Mouse (Mus musculus): ENCODE data around the gene Fut2.

The Fut2 gene

DNA sequence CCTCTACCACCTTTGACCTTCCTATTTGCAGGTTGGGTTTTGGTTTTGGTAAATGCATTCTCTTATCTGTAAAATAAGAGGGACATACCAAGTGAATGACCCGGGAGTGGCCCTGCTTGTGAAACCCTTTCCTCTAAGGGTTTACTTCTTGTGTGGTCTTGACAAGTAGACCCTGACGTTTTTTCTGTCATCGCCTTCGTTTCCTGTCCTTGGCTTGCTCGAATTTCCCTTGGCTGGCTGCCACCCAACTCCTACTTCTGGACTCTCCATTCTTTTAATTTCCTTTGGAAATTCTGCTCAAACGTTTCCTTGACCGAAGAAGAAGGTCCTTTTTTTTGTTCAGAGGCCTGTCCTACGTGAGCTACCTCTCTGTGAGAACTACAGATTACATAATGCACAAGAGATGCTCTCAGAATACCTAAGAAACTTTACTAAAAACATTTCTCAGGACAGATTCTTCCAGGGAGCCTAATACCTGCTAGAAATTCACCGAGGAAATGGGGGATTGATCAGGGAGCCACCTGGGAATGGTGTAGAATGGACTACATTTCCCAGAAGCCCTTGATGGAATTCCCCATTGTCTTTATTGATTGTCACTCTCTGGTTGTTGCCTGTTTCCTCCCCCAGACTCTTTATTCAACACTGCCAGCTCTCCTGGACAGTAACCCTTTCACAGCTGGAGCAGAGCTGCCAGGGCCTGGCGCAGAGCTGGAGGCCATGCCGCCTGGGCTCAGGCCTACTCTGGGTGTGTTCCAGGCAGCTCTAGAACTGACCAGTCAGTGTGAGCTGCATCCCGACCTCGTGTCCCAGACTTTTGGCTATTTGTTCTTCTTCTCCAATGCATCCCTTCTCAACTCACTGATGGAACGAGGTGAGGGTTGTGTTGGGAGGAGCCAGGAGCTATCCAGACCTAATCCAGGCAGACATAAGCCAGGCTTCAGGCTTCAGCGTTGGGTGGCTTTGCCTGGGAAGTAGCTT lies 30.2 kb downstream of the Fut2 start:
- DNase-seq, result no peak

DNA sequence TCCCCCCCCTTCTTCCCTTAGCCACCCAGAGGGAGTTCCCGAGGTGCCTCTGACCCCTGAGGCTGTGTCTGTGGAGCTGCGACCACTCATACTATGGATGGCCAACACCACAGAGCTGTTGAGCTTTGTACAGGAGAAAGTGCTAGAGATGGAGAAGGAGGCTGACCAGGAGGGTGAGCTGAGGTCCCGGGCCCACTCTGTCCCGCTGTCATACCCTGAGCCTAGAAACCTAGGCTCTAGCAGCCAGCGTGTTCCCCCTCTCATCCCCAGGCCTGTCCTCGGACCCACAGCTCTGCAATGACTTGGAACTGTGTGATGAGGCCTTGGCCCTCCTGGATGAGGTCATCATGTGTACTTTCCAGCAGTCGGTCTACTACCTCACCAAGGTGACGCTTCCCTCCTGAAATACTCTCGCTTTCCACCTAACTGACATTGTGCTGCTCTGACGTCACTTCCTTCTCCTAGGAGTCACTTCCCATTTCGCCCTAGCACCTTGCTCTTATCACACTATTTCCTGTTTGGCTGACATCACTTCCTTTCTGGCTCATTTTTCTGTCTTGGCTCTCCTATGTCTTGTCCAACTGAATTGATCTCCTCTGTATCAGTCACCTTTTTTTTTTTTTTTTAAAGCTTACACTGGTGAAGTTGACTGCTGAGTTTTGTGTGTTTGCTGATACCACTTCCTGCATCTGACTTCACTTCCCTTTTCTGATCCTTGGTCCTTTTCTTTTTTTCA lies 31.1 kb downstream of the Fut2 start:
- DNase-seq, result no peak

DNA sequence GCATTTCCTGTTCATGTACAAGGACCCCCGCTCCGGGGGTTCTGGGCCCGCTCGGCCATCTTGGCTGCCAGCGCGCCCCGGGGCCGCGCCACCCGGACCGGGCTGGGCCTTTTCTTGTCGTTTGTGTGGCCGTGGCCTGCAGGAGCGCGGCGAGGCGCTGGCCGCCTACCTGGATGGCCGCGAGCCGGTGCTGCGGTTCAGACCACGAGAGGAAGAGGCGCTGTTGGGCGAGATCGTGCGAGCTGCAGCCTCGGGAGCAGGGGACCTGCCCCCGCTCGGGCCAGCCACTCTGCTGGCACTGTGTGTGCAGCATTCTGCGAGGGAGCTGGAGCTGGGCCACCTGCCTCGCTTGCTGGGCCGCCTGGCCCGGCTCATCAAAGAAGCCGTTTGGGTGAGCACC lies 33.7 kb downstream of the Fut2 start:
- no peak for DNase-seq

DNA sequence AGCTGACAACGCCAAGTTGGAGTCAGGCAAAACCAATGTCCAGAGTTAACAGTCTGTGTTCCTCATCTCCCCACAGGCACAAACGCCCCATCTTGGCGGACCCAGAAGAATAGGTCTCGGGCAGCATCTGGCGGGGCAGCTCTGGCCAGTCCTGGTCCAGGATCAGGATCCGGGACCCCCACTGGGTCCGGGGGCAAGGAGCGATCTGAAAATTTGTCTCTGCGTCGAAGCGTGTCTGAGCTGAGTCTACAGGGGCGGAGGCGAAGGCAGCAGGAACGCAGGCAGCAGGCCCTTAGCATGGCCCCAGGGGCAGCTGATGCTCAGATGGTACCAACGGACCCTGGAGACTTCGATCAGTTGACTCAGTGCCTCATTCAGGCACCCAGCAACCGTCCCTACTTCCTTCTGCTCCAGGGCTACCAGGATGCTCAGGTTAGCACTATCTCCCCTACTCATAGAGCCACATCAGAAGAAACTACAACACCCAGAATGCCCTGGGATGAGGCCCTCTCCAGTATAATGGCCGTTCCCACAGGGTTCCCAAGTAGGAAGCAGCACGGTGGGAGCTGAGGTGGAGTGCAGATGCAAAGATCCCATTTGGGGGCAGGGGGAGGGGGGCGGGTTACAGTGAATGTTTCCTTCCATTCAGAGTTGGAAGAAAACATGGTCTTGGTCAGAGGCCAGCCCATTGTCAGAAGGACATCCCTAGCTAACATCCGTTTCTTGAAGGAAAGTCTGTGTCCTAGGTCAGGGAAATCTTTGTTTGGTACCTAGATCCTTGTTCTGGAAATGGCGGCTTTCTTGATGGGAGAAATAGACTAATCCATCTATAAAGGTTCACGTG lies 35.9 kb downstream of the Fut2 start:
- DNase-seq, result no peak

DNA sequence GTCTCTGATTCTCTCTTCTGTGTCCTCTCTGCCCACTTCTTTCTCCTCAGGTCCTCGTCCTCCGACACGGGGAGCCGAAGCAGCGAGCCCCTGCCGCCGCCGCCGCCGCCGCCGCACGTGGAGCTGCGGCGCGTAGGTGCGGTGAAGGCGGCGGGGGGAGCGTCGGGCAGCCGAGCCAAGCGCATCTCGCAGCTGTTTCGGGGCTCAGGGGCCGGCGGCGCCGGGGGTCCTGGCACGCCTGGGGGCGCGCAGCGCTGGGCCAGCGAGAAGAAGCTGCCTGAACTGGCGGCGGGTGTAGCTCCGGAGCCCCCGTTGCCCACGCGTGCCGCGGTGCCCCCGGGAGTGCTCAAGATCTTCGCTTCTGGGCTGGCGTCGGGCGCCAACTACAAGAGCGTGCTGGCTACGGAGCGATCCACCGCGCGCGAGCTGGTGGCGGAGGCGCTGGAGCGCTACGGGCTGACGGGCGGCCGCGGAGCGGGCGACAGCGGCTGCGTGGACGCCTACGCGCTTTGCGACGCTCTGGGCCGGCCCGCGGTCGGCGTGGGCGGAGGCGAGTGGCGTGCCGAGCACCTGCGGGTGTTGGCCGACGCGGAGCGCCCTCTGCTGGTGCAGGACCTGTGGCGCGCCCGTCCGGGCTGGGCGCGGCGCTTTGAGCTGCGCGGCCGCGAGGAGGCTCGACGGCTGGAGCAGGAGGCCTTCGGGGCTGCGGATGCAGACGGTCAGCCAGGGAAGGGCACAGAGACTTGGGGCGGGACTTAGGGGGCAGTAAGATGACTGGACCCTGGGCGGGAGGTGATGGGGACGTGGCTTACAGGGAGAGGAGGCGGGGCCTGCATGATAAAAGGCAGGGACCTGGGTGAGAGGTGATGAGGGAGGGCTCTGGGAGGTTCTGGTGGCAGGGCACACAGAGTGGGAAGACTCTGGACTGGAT lies 37.6 kb downstream of the Fut2 start:
- DNase-seq, result peak; percentile 81

DNA sequence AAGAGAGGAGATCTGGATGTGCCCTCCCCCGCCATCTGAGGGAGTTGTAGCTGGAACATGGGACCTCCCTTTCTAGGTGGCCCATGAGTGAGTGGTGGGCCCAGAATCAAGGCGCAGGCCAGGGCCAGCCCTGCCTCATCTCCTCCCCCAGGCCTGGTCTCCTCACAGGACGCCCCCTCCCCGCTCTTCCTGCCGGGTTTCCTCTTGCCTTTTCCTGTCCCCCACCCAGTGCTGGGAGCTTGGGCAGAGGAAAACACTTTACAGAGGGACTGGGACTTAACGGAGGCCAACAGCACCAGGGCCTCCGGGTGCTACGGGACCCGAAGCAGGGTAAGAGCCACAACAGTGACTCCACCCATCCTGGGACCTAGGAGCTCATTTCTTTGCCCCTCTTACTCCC lies 38.9 kb downstream of the Fut2 start, which contains the start of gene Rasip1:
Rasip1 (plus strand) TSS at position 228 of the 400 bp plus-strand sequence.
- DNase-seq, result no peak

DNA sequence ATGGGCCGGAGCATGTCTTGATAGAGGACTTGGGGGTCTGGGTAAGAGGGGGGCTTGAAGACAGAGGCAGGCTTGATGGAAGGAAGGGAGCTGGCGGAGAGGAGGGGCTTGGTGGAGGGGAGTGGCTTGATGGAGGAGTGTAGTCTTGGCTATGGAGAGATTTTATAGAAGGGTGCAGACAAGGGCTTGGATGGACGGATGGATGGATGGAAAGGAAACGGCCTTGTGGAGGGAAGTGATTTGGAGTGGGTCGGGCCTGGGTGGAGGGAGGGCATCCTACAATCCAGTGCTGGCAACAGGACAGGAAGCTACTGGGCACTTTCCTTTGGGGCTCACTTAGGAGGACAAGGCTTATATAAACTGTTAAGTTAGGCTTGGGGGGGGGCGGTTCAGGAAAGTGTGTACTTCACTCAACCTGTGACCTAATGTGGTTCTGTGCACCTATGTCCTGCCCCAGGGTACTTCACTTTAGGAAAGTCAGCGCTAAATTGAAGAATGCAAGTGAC lies 39.6 kb downstream of the Fut2 start:
- DNase-seq, result no peak

DNA sequence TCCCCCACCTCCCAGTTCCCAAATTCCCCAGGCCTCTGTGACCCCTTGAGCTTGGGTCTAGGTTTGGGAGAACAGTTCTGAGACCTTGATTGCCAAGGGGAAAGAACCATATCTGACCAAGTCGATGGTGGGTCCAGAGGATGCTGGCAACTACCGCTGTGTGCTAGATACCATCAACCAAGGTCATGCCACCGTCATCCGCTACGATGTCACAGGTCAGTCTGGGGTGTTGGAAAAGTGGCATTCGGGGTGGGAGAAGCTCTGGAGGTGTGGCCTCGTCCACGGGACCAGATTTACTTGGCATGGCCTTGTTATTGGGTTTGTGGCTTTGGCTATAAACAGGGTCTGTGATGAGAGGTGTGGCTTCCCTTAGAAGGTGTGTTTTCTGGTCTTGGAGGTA lies 40.7 kb downstream of the Fut2 start:
- no peak for DNase-seq

DNA sequence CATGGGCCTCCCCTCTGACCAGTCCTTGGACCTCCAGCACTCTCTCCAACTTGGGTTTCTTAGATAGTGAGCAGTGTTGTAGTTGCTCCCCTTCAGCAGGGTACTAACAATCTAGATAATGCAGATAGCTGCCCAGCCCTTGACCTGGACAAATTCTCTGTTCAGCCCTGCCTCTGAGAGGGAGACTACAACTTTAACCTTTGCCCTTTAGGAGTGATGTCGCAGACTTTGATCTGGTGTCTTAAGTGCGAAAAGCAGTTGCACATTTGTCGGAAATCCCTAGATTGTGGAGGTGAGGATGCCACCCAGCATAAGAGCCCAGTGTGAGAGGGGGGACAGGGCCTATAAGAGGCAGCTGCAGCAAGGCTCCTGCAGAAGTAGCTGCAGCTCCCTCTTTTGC lies 41.5 kb downstream of the Fut2 start:
- no peak for DNase-seq

DNA sequence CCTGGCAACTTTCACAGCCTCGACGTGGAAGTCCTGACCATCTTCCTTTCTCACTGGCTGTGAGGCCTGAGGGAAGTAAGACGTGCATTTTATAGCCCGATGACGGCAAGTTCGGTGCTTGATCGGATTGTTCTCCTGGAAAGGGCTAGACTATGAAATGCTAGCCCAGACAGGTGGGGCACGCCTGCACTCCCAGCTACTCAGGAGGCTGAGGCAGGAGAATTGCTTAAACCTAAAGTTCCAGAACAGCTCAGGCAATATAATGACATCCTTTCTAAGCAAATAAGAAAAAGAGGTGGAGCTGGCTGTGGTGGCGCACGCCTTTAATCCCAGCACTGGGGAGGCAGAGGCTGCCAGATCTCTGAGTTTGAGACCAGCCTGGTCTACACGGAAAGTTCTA lies 42.7 kb downstream of the Fut2 start:
- DNase-seq, result no peak

DNA sequence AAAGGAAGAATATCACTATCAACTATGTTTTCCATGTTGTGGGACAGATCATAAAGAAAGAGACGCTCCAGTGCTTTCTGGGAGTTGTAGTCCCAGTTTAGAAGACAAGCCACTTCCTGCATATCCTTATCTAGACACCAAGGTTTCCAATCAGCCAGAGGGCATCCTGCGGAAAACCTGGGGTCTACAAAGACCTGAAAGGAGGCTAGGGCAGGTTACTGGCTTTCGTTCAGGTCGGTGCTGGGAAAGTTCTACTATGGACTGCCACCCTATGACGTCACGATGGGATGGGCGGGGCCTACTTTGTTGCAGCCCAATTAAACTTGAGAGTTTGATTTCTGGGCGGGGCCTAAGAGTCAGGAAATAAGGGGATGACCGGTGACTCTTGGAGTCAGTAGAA lies 44.8 kb downstream of the Fut2 start, which contains the start of gene Izumo1:
Izumo1 (plus strand) TSS at position 369 of the 400 bp plus-strand sequence.
- DNase-seq, result no peak

DNA sequence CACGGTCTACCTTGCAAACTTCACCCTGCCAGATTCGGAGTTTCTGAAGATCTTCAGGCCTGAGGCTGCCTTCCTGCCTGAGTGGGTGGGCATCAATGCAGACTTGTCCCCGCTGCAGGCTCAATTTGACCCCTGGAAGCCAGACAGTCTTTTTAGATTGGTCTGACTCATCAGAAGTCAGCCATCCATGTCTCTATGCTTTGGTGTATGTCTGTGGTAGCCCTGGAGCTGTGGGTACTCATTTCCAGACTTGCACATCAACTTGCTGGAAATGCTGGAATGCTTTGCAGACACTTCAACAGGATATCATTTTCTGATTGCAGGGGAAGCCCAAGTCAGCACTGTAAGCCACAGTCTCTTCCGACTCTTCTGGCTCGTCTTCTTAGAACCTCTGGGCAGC lies 46.6 kb downstream of the Fut2 start:
- no peak for DNase-seq

DNA sequence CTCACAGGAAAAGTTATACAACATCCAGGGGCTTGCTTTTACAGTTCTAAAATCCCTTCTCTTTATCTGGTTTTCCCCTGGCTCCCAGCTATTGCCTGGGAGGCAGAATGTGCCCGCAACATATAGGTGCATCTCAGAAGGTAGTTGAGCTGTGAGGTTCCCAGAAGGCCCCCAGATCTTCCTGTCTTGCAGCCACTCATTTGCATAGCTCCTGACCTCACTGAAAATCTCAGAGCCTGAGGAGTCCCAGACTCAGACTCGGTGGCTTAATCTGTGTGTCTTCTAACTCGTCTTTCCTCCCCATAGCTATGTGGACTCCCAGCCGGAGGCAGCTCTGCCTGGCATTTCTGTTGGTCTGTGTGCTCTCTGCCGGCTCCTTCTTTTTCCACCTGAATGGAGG lies 47.9 kb downstream of the Fut2 start:
- no peak for DNase-seq

DNA sequence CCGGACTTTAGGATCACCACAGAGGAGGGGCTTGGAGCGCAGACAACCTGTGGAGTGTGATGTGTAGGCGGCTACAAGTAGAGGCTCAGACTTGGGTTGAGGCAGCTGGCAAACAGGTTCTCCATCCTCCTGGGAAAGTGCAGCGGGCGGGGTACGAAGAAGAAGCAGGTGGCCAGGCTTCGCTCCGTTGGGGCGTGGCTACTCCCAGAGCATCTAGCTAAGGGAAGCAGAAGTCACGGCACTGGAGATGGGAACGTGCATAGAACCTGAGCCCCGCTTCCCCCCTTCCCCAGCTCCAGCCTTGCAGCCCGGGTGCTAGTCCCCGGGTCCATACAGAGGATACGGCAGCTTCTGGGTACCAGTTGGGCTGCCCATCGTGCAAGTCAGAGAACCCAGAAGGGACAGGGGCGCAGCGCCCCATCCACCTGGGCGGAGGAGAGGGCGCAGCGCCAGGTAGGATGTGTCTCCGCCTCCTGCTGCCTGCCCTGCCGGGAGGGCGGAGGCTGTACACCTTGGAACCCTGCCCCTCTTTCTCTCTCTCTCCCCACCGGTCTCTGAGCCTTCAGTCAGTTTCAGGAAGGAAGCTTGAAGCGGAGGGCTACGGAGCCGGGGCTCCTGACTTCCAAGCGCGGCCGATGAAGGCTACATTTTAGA lies 49.0 kb downstream of the Fut2 start, which contains the start of gene Fut1:
Fut1 (plus strand) TSS at position 248 of the 654 bp plus-strand sequence.
- DNase-seq, result no peak

DNA sequence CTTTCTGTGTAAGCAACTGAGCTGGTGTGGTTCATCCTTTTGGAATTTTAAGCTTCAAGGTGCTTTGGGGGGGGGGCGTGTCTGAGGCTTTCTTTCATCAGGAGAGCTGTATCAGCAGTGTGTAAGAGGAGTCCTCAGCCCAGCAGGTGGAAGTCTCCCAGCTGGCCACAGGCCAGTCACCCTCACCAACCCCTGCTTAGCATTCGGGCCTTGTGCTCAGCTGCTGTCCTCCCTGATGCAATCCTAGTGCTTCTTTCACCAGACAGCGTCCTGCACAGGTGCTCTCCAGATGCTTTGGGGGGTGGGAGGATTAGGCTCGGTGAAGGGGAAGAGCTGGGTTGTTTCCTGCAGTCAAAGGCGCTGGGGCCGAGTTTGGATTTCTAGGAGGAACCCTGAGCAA lies 49.9 kb downstream of the Fut2 start:
- DNase-seq, result no peak

DNA sequence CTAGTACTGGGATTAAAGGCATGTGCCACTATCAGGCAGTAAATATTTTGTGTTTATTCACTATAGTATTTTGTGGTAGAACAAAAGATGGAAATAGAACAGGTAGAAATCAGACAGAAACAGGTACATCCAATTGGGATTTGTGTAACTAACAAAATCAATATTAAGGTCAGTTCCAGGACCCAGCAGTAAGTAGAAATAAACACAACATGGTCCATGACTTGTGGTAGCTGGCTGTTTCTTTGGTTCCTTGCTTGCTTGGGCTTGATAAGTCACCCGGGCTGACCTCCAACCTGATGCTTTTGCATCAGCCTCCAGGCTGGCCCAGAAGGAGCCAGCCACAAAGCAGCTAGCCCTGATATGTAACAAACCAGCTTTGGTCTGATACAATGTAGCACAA lies 56.7 kb downstream of the Fut2 start:
- DNase-seq, result no peak

DNA sequence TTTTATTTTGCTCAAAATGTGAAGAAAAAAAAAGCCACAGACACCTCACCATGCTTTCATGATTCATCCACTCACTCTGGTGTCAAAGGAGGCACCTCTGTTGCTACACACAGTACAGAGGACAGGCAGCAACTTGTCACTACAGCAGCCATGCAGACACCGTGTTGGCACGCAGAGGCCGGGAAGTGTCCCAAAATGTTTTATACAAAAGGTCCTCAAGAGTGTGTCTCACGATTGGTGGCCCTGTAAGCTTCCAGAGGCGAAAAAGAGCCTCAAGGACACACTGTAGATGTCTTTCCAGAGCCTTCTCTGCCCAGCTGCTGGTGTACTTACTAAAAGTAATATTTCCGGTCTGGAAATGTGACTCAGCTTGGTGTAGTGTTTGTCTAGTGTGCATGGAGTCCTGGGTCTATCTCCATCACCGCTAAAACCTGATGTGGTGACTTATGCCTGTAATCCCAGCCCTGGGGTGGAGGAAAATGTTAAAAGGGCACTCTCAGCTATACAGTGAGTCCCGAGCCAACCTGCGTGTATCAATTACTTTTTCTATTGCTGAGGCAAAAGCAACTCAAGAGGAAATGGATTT lies 60.4 kb downstream of the Fut2 start:
- no peak for DNase-seq

DNA sequence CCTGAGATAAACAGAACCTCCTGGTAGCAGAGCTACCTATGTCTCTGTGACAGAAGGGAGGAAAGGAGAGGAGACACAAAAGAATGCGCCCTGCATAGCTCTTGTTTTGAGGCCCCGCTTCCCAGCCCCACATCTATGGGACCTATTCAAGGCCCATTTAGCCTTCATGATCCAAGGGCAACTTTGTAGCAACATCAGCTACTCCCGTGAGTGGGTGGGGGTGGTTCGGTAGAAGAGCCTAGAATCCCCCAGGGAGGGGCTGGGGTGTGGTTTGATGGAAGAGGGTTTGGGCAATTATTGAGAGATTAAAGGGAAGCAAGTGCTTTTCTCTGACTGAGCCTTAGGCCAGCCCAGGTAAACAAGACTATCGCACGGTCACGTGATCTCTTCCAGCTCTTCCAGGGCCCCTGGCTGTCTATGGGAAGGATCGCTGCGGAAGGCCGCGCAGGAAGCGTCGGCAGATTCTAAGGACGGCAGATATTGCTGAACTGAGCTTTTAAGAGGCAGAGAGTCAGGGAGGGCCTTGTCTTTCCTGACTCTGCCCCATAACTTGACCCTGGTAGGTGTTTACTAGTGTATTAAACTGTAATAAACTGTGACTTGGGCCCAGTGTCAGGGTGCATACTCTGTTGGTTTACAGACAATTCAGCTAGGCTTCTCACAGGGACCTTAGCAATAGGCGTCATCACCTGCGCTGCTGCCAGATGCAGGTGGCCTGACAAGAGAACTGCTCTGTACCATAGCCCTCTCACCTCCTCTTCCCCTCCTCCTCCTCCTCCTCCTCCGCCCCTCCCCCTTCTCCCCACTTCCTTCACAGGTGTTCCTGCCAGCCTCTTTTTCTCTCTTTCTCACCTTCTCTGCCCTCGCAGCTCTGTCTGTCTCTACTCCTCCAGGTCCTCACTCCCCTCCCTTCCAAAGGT lies 67.0 kb downstream of the Fut2 start:
- DNase-seq, result no peak
